Mouse (Mus musculus) NIH3T3 (cell line): Measurements from ENCODE around the gene Sox9.

Experiments used
- DNase-seq: peaks from one replicate; pipeline ENCODE4 v3.0.0-alpha.2; 2012; ENCODE audit warnings: low read depth

Sox9 gene

DNA sequence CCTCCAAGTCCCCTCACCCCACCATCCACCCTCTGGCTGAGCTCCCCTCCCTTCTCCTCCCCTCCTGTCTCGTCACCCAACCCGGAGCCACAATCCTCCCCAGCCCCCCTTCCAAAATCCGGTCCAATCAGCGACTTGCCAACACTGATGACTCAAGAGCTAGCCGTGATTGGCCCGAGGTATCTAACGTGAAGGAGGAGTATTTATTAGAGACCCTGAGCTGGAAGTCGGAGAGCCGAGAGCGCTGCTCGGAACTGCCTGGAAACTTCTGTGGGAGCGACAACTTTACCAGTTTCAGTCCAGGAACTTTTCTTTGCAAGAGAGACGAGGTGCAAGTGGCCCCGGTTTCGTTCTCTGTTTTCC is at the start of gene Sox9:
TSS of gene Sox9 (plus strand) at position 231 of the 363 bp plus-strand sequence.
- DNase-seq = peak; percentile 97

DNA sequence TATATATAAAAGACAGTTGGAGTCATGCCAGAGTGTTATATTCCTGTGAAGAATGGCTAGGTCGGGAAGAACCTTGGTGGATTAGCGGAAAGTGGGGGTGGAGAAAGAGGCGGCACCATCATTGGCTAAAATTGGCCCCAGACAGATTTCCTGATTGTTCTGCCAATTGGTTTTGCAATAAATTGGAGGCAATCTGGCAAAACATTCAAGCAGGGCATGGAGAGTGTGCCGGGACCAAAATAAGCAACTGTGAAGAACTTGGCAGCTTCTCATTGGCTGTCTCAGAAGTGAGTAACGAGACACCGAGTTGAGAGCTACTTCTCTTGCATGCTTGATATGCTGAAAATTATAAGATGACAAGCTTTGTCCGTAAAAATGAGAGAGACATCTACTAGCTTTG is 49.6 kb upstream of the Sox9 start:
- peak; percentile 35 for DNase-seq

- peak; percentile 61 for DNase-seq
Observed at GRCm38 (mm10) chr11:112737071-112737470, 45.0 kb upstream of the Sox9 start.

DNA sequence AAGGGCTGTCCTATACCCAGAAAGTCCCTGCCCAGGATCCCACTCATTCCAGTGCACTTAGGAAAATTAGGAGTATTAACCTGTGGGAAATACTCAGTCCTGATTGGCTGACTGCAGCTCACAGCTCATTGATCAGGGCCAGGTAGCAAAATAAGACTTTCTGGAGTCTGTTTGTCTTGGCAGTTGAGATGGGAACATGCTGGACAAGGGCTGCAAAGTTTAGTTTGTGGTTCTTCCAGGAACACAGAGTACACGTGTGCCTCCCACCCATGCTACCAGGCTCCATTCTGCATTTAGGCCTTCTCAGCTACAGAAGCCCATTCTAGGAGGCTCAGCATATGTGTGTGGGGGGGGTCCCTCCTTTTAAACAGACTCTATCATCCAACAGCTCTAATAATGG is 42.3 kb upstream of the Sox9 start:
- DNase-seq = no peak

DNA sequence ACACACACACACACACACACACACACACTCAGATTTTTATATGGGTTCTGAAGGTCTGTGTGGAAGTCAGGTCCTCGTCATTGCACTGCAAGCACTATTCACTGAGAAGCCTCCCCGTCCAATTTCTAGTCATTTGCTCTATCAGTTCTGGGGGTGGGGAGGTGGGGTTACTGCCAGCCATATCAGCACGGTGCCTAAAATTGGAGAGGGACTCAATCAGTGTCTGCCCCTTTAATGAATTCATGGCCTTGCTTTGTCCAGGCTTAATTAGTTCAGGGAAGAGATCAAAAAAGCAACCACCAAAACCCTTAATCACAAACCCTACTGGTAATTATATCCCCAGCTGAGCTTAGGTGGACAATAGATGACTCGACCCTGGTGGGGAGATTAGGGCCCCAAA is 25.5 kb upstream of the Sox9 start:
- no peak for DNase-seq

DNA sequence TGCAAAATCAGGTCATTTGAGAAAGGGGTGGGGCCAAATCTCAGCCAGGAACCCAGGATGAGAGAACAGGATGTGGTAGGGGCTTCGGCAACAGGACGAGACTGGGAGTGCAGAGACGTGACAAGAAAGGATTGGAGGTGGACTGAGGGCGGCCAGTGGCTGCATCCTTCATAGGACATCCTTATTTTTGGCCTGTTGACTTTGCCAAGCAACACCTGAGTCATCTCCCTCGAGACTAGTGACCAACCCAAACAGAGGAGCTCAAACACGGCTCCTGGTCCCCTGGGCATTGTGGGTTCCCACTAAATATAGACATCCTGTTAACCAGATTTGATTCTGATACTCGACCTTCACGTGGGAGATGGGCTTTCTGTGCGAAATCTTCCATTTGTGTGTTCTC is 24.0 kb upstream of the Sox9 start:
- DNase-seq = peak; percentile 65

- no peak for DNase-seq
Observed at GRCm38 (mm10) chr11:112766956-112767355, 15.1 kb upstream of the Sox9 start.

GRCm38 (mm10) chr11:112767531-112768041 is 14.4 kb upstream of the Sox9 start:
- DNase-seq = no peak

- DNase-seq = no peak
Observed at GRCm38 (mm10) chr11:112772791-112773355, 9.2 kb upstream of the Sox9 start.

GRCm38 (mm10) chr11:112779762-112780161 is 2.3 kb upstream of the Sox9 start:
- peak; percentile 81 for DNase-seq

DNA sequence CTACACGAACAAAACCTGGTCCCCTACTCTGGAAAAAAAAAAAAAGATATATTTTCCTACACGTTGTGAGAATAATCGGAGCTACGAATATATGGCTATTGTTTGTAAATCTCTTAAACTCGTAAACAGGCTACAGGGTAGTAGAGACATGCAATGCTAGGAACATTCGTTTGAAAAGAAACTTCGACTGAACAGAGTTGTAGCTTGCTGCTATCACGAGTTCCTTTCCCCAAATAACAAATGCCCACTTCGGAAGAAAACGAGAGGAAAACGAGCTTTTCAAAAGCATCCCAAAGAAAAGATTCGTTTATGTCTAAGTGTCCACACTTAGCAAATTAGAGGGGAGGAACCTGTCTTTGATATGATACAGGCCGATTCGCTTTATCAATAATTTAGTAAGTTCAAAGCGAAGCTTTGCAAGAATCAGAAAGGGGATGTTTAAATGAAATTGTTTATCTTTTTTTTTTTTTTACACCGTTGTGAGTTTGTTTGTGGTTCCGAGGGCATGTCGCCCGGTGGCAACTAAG is 1.6 kb upstream of the Sox9 start:
- DNase-seq = no peak

DNA sequence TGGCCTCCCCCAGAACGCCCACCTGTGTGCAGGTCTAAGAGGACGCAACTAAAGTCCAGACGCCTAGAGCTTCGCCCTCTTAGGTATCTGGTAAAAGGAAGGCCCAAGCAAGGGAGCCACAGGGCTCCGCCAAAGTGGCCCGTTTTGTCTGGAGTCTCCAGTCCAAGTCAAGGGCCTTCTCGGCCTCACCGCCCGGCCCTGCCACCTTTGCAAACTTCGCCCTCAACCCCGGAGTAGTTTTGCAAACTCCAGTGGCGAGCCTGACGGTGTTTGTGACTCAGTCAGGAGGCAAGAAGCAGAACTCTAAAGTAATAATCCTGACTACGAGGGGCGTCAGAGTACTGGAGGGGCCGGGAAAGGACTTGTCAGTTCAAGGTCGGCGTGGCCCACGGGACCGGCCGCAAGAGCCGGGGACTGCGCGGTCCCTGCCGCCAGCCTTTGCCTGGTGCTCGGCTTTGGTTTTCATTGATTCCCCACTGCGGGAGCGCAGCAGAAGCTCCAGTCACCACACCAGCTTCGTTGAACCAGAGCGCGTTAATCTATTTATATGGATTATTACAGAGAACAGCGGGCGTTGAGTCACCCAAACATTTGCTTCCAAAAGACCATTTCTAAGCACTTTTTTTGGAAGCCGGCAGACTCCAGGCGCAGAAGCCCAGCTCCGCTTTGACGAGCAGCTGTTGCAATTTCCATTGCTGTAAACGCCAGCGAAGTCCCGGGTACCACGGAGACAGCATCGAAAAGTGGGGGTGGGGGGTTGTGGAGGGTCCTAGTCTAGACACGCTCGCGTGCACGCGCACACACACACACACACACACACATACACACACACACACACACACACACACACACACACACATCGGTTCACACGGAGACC is 751 bp upstream of the Sox9 start:
- peak; percentile 89 for DNase-seq

GRCm38 (mm10) chr11:112782357-112783121 is 515 bp downstream of the Sox9 start:
- peak; percentile 71 for DNase-seq

DNA sequence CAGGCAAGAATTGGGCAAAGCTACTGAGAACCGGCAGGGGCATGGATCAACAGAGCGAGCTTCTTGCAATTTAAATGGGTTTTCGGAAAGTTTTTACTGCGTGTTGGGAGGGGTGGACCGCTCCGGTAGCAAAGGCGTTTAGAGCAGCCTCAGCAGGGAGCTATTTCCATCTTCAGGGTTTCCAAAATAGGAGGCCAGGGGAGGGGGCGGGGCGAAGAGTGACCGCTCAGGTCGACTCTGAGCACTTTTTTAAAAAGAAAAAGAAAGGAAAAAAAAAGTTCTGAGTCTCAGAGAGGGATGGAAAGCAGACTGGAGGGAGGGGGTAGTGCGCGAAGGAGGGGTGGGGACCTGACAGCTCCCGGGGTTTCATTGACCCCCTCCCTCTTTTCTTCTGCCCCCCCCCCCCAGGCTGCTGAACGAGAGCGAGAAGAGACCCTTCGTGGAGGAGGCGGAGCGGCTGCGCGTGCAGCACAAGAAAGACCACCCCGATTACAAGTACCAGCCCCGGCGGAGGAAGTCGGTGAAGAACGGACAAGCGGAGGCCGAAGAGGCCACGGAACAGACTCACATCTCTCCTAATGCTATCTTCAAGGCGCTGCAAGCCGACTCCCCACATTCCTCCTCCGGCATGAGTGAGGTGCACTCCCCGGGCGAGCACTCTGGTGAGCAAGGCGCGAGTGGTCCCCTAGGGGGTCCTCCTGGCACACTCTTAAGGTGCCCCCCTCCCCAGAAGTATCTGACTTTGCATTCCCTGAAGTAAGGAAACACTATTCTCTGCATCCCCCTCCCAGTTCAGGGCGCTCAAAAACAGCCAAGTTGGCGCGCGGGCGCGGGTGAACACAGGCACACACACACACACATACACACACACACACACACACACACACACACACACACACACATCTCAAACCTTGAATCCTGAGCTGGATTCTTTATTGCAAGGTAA is 1.6 kb downstream of the Sox9 start:
- DNase-seq = peak; percentile 90

DNA sequence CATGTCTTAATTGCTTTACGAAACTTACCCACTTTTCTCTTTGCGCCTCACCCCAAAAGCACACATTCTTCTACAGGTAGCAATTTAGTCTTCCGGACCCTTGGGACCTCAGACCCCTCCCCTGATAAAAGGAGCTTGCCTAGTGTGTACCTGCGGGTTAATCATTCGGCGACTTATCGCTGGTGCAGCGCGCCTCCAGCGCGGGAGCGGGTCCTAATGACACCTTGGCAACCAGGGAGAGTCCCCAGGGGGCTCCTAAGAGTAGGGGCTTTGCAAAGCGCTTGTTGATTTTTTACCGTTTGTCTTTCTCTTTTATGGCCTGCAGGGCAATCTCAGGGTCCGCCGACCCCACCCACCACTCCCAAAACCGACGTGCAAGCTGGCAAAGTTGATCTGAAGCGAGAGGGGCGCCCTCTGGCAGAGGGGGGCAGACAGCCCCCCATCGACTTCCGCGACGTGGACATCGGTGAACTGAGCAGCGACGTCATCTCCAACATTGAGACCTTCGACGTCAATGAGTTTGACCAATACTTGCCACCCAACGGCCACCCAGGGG is 2.4 kb downstream of the Sox9 start:
- no peak for DNase-seq

GRCm38 (mm10) chr11:112784903-112785381 is 2.9 kb downstream of the Sox9 start:
- DNase-seq = no peak

DNA sequence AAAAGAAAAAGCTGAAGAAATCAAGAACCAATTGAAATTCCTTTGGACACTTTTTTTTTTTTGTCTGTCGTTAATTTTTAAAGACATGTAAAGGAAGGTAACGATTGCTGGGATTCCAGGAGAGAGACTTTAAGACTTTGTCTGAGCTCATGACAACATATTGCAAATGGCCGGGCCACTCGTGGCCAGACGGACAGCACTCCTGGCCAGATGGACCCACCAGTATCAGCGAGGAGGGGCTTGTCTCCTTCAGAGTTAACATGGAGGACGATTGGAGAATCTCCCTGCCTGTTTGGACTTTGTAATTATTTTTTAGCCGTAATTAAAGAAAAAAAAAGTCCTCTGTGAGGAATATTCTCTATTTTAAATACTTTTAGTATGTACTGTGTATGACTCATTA is 3.6 kb downstream of the Sox9 start:
- DNase-seq = no peak

DNA sequence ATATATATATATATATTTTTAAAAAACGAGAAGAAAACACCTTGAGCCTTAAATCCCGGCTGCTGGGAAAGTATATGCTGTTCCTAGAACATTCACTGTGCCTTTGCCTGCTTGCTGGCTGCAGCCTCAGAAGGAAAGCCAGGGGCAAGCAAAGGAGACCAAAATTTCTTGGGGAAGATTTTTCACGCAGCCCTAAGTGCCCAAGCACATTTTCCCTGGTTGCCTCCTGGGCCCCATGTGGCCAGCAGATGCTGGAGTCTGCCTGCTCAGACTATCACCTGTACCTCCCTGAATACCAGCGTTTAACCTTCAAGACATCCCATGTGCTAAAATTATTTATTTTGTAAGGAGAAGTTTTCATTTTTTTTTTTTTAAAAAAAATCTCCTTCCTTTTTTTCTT is 4.4 kb downstream of the Sox9 start:
- DNase-seq = no peak

- DNase-seq = peak; percentile 48
Observed at GRCm38 (mm10) chr11:112788296-112788695, 6.3 kb downstream of the Sox9 start.

DNA sequence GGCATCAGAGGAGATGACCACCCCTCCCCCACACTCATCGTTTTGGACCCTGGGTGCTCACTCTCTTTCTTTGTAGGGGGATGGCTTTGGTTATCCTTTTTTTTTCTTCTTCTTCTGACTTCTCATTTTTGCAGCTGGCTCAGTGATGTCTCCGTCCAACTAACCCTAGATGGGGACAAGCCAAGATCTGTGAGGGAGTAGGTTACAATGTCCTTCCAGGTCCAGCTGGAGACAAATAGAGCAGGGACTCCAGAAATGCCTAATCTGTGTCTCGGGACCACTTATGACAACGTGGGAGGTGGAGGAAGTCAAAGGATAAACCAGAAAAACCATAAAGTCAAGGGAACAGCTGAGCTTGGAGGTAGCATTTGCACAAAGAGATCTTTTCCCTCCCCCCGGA is 14.4 kb downstream of the Sox9 start:
- DNase-seq = no peak

DNA sequence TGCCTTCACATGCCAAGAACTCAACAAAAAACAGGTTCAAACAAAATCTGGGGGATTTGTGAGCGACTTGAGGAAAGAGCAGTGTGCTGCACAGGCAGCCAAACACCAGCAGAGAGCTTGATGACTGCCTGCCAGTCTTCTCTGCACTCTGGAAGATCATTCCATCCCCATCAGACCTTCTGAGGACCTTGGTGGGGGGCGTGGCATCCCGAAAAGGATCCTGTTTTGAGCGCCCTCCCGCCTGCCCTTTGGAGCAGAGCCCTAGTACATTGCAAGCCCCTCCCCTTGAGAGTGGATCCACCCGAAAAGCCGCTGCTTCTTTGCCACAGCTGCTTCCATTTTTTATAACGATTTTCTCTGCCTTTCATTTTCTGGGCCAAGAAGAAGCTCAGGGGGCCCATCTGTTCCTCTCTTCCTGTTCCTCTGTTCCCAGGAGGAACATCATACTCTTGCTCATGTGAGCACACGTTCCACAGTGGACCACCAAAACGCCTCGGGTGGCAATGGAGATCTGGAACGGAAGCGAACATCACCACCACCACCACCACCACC is 16.9 kb downstream of the Sox9 start:
- no peak for DNase-seq
